8 mouse cellular contexts compared by ENCODE assay signal in the genomic region with DNA sequence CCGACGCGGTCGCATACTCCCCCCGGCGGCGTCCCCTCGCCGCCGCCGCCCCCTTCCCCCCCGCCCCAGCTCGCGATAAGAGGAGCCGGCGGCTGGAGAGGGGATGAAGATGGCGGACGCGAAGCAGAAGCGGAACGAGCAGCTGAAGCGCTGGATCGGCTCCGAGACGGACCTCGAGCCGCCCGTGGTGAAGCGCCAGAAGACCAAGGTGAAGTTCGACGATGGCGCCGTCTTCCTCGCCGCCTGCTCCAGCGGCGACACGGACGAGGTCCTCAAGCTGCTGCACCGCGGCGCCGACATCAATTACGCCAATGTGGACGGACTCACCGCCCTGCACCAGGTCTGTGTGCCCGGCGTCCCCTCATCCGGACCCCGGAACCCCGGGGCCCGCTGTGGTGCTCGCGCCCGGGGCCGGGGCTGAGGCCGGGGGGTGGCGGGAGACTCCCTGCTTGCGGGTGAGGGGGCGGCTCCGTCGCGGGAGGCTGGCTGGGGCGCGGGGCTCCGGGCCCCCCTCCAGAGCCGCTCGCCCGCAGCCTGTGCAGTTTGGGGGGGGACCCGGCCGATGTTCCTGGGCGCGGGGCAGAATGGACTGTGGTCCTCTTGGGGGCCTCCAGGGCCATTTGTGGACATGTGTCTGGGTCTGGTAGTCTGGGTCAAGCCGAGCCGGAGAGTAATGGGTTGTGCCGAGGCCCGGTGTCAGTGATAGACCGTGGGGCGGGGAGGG. TPM values are rescaled to one million over a fixed set of nuclear protein-coding genes. Genes with fewer than 3 reads are reported as not detected.
DNase-seq lines count a peak whose midpoint lies in the region; ATAC-seq and TF ChIP-seq lines count a peak whose summit lies in the region.

No protein-coding gene starts in this region.

- TF ChIP-seq EP300 in liver, postnatal 0 days (IDR thresholded peaks at IDR 0.05; ENCODE audit: low read depth): no peak

- H3K4me2 ChIP-seq in forebrain, embryonic 16.5 days (ENCODE audit: low read length): peak overlapping the region; percentile 73
- peak overlapping the region; percentile 60 for H3K4me2 ChIP-seq in intestine, embryonic 15.5 days (replicated peaks)
- peak overlapping the region; percentile 77 for H3K4me2 ChIP-seq in liver, postnatal 0 days (ENCODE audit: low read depth, low read length)

- H3K4me1 ChIP-seq in forebrain, embryonic 16.5 days (replicated peaks; ENCODE audit: control insufficient read depth, insufficient read depth, low read length): peaks cover 23% of the 10 kb centered on the region
- peaks cover 10% of the 10 kb centered on the region for H3K4me1 ChIP-seq in intestine, embryonic 15.5 days (replicated peaks)
- H3K4me1 ChIP-seq in liver, postnatal 0 days (ENCODE audit: insufficient read depth): peaks cover 26% of the 10 kb centered on the region
- H3K4me1 ChIP-seq in olfactory bulb, adult 2 months (ENCODE audit: control insufficient read depth, insufficient read depth, low read length): no peaks in the 10 kb centered on the region

- DNase-seq in ovary, postnatal 14 days (ENCODE audit: low spot score): peak; percentile 50
- DNase-seq in ovary, postnatal 36 days (ENCODE audit: low spot score): no peak
- peak; percentile 47 to 67 for DNase-seq in adrenal gland, postnatal 36 days
- no peak for DNase-seq in liver, postnatal 0 days
- no peak for DNase-seq in layer of hippocampus, adult 9-11 months

- peak overlapping the region; percentile 98 for H3K9ac ChIP-seq in forebrain, embryonic 16.5 days (replicated peaks; ENCODE audit: low read depth, low read length)
- peak overlapping the region; percentile 100 for H3K9ac ChIP-seq in intestine, embryonic 15.5 days
- H3K9ac ChIP-seq in liver, postnatal 0 days (replicated peaks): peak overlapping the region; percentile 99

- no peaks in the 10 kb centered on the region for H3K36me3 ChIP-seq in forebrain, embryonic 16.5 days (ENCODE audit: control insufficient read depth, insufficient read depth)
- H3K36me3 ChIP-seq in intestine, embryonic 15.5 days: no peaks in the 10 kb centered on the region
- H3K36me3 ChIP-seq in liver, postnatal 0 days (replicated peaks; ENCODE audit: insufficient read depth, low read length): no peaks in the 10 kb centered on the region

- H3K27ac ChIP-seq in forebrain, embryonic 16.5 days (ENCODE audit: low read length): peak overlapping the region; percentile 99
- H3K27ac ChIP-seq in intestine, embryonic 15.5 days: peak overlapping the region; percentile 99
- peak overlapping the region; percentile 99 for H3K27ac ChIP-seq in liver, postnatal 0 days (ENCODE audit: low read depth)
- H3K27ac ChIP-seq in olfactory bulb, adult 2 months (ENCODE audit: insufficient read depth, low read depth, low read length): peak overlapping the region; percentile 79

- peak; percentile 45 for ATAC-seq in forebrain, embryonic 16.5 days
- ATAC-seq in intestine, embryonic 15.5 days: peak; percentile 41
- peak; percentile 24 for ATAC-seq in liver, postnatal 0 days

- no peaks in the 10 kb centered on the region for H3K27me3 ChIP-seq in forebrain, embryonic 16.5 days (replicated peaks; ENCODE audit: control insufficient read depth, insufficient read depth, low read length)
- H3K27me3 ChIP-seq in intestine, embryonic 15.5 days (replicated peaks): no peaks in the 10 kb centered on the region
- no peaks in the 10 kb centered on the region for H3K27me3 ChIP-seq in liver, postnatal 0 days (ENCODE audit: insufficient read depth, low read length)

- no peaks in the 10 kb centered on the region for H3K9me3 ChIP-seq in forebrain, embryonic 16.5 days (ENCODE audit: control insufficient read depth, low read length)
- H3K9me3 ChIP-seq in intestine, embryonic 15.5 days: no peaks in the 10 kb centered on the region
- H3K9me3 ChIP-seq in liver, postnatal 0 days (ENCODE audit: low read length): no peaks in the 10 kb centered on the region

- TF ChIP-seq CTCF in liver, postnatal 0 days (IDR thresholded peaks at IDR 0.05; ENCODE audit: low read depth): no peak
- no peak for TF ChIP-seq CTCF in olfactory bulb, adult 2 months (IDR thresholded peaks at IDR 0.05; ENCODE audit: insufficient read depth, low read depth, low read length)

- under 1% methylated on average over 58 of the region's 79 CpGs for WGBS in forebrain, embryonic 16.5 days
- under 1% methylated on average over 71 of the region's 79 CpGs for WGBS in intestine, embryonic 15.5 days
- WGBS in liver, postnatal 0 days (ENCODE audit: insufficient replicate concordance): under 1% methylated on average over 60 of the region's 79 CpGs
- under 1% methylated on average over 79 of the region's 79 CpGs for WGBS in olfactory bulb, adult 2 months

- peak overlapping the region; percentile 66 for H3K4me3 ChIP-seq in forebrain, embryonic 16.5 days (replicated peaks; ENCODE audit: low read length)
- H3K4me3 ChIP-seq in intestine, embryonic 15.5 days (replicated peaks): peak overlapping the region; percentile 100
- H3K4me3 ChIP-seq in liver, postnatal 0 days (ENCODE audit: low read depth, low read length): peak overlapping the region; percentile 99
- H3K4me3 ChIP-seq in olfactory bulb, adult 2 months (ENCODE audit: insufficient read depth, low read depth, low read length): peak overlapping the region; percentile 58

- TF ChIP-seq POLR2A in olfactory bulb, adult 2 months (IDR thresholded peaks at IDR 0.05; ENCODE audit: insufficient read depth, low read depth, low read length): no peak

RNA-seq across cellular contexts. Expression of a gene that starts 0.5 kb away (rescaled TPM):
- 100 to 1,000 TPM; 102 to 127 TPM for total RNA-seq in adrenal gland, postnatal 36 days (2021)
- polyA plus RNA-seq in forebrain, embryonic 16.5 days (2015; fragmentation: Nextera tagmentation; extraction: Ambion mirVana): 81.7 and 87.3 TPM in 2 replicates
- polyA plus RNA-seq in intestine, embryonic 15.5 days (2015; fragmentation: Nextera tagmentation; extraction: Ambion mirVana): 98.1 and 105 TPM in 2 replicates
- 23.0 and 25.3 TPM in 2 replicates for polyA plus RNA-seq in liver, postnatal 0 days (2015; fragmentation: Nextera tagmentation; extraction: Ambion mirVana)
- 106 and 194 TPM in 2 replicates for polyA plus RNA-seq in olfactory bulb, adult 2 months (2012; ENCODE audit: insufficient read depth, insufficient read length, low replicate concordance, missing spikeins)

Comparison
In these comparisons a context has a peak if more than half of its experiments do, and no peak if none do; other contexts are left out.
1. DNase-seq: peak in ovary, postnatal 14 days (single experiment) and adrenal gland, postnatal 36 days (2 of 2); none in ovary, postnatal 36 days (single experiment), liver, postnatal 0 days (single experiment) and layer of hippocampus, adult 9-11 months (single experiment).
2. Peak in every context shown above with its lines, with median percentiles within 50 percentile points of each other: ATAC-seq, H3K27ac ChIP-seq, H3K4me2 ChIP-seq, H3K4me3 ChIP-seq and H3K9ac ChIP-seq.